Mouse (Mus musculus) myocyte (in vitro differentiated cells): Measurements from ENCODE around the gene Dcaf15.

Experiments used
- E2F4 ChIP-seq: IDR thresholded peaks from one replicate; pipeline ENCODE4 v1.6.1; 2011; ENCODE audit warnings: mild to moderate bottlenecking, control low read depth, moderate library complexity; ENCODE audit not compliant: insufficient read depth
- MAX ChIP-seq: IDR thresholded peaks from one replicate; pipeline ENCODE4 v1.6.1; 2011; ENCODE audit warnings: low read depth, mild to moderate bottlenecking, control low read depth
- MYOD1 ChIP-seq, 3 experiments: IDR thresholded peaks; one replicate each; pipeline ENCODE4 v1.6.1; 2011; ENCODE audit warnings: control low read depth in 2 of 3, low read depth in 2 of 3, mild to moderate bottlenecking in 2 of 3, moderate library complexity in 1 of 3; ENCODE audit not compliant: insufficient read length in 2 of 3, control insufficient read depth in 1 of 3
- MYOG ChIP-seq, 3 experiments: IDR thresholded peaks; one replicate each; pipeline ENCODE4 v1.6.1; 2011; ENCODE audit warnings: control low read depth in 2 of 3, low read depth in 2 of 3, mild to moderate bottlenecking in 2 of 3; ENCODE audit not compliant: insufficient read length in 2 of 3, control insufficient read depth in 1 of 3, insufficient read depth in 1 of 3
- POLR2A ChIP-seq: IDR thresholded peaks from one replicate; pipeline ENCODE4 v1.6.1; 2011; ENCODE audit warnings: low read depth, mild to moderate bottlenecking, control low read depth, moderate library complexity; ENCODE audit not compliant: insufficient read length
- POLR2AphosphoS2 ChIP-seq: IDR thresholded peaks from one replicate; pipeline ENCODE4 v1.6.1; 2011; ENCODE audit warnings: low read depth, control low read depth; ENCODE audit not compliant: insufficient read length
- REST ChIP-seq: IDR thresholded peaks from one replicate; pipeline ENCODE4 v1.6.1; 2011; ENCODE audit warnings: mild to moderate bottlenecking, control low read depth, moderate library complexity; ENCODE audit not compliant: insufficient read depth, insufficient read length
- TCF3 ChIP-seq: IDR thresholded peaks from one replicate; pipeline ENCODE4 v1.6.1; 2011; ENCODE audit warnings: low read depth, control low read depth; ENCODE audit not compliant: insufficient read length
- USF1 ChIP-seq: IDR thresholded peaks from one replicate; pipeline ENCODE4 v1.6.1; 2011; ENCODE audit warnings: low read depth, mild to moderate bottlenecking, control low read depth, moderate library complexity

GRCm38 (mm10) chr8:84059226-84059625 lies 45.3 kb downstream of the Dcaf15 start:
- TF ChIP-seq POLR2A (no peak), MYOG (IDR thresholded peaks at IDR 0.05; ENCODE audit: control insufficient read depth in 1 of 3, insufficient read depth in 1 of 3, insufficient read length in 2 of 3, low read depth in 2 of 3) (no peak), POLR2AphosphoS2 (no peak), MYOD1 (IDR thresholded peaks at IDR 0.05; ENCODE audit: control insufficient read depth in 1 of 3, insufficient read length in 2 of 3, low read depth in 2 of 3) (no peak), MAX (no peak), TCF3 (no peak), E2F4 (no peak), USF1 (no peak), REST (no peak)
